Mouse (Mus musculus) hindbrain, embryonic 14.5 days (tissue): ENCODE data around the gene Nedd9. TPM values are rescaled to one million over a fixed set of nuclear protein-coding genes. Genes with fewer than 3 reads are reported as not detected.
A peak's percentile ranks its signal among the peaks of the same experiment; 100 is the strongest.

Experiments used
- ATAC-seq: fragments of 200-750 bp; cut with Nextera tagmentation; 2 replicates; pipeline ENCODE4 v1.8.0; 2017; ENCODE audit warnings: moderate number of reproducible peaks, mild to moderate bottlenecking, moderate TSS enrichment, moderate library complexity; ENCODE audit not compliant: low FRiP score
- DNase-seq: peaks from one replicate; pipeline ENCODE4 v3.0.0-alpha.2; 2015; ENCODE audit warnings: low spot score
- H3K27ac ChIP-seq: fragments of 300-500 bp; sonication (generic); 2 replicates; pipeline ENCODE4 v1.5.1; 2014; ENCODE audit warnings: mild to moderate bottlenecking, moderate library complexity
- H3K27me3 ChIP-seq: fragments of 300-500 bp; sonication (generic); 2 replicates; pipeline ENCODE4 v1.6.1; 2014; ENCODE audit warnings: mild to moderate bottlenecking, low read length, mixed read lengths; ENCODE audit not compliant: control insufficient read depth, insufficient read depth
- H3K36me3 ChIP-seq: fragments of 300-500 bp; sonication (generic); replicated peaks from 2 replicates; pipeline ENCODE4 v1.6.1; 2014; ENCODE audit not compliant: control insufficient read depth, insufficient read depth
- H3K4me1 ChIP-seq: fragments of 300-500 bp; sonication (generic); replicated peaks from 2 replicates; pipeline ENCODE4 v1.6.1; 2014; ENCODE audit warnings: antibody characterized with exemption, low read length, mixed read lengths; ENCODE audit not compliant: control insufficient read depth, insufficient read depth
- H3K4me2 ChIP-seq: fragments of 300-500 bp; sonication (generic); replicated peaks from 2 replicates; pipeline ENCODE4 v1.6.1; 2014; ENCODE audit warnings: mild to moderate bottlenecking, moderate library complexity
- H3K4me3 ChIP-seq: fragments of 300-500 bp; sonication (generic); replicated peaks from 2 replicates; pipeline ENCODE4 v1.5.1; 2014; ENCODE audit warnings: mild to moderate bottlenecking, low read length
- H3K9ac ChIP-seq: fragments of 300-500 bp; sonication (generic); 2 replicates; pipeline ENCODE4 v1.6.1; 2014
- H3K9me3 ChIP-seq: fragments of 300-500 bp; sonication (generic); 2 replicates; pipeline ENCODE4 v1.6.1; 2016; ENCODE audit warnings: low read length; ENCODE audit not compliant: control insufficient read depth
- WGBS: fragments of 180-500 bp; shearing (Covaris S2); extraction: QIAGEN DNeasy Blood & Tissue Kit; methylation state at CpG from one replicate; pipeline ENCODE4 v1.1.7; 2014; 5-methylcytosine and 5-hydroxymethylcytosine counted together
- polyA plus RNA-seq: library from polyadenylated mRNA; unstranded; fragments of >200 nt; fragmentation: Nextera tagmentation; extraction: Ambion mirVana; gene quantifications from 2 replicates; pipeline ENCODE4 v1.2.1, GENCODE M21; 2014

The Nedd9 gene
- polyA plus RNA-seq, 1 experiment from 2014 or later, result 15.2 TPM

DNA sequence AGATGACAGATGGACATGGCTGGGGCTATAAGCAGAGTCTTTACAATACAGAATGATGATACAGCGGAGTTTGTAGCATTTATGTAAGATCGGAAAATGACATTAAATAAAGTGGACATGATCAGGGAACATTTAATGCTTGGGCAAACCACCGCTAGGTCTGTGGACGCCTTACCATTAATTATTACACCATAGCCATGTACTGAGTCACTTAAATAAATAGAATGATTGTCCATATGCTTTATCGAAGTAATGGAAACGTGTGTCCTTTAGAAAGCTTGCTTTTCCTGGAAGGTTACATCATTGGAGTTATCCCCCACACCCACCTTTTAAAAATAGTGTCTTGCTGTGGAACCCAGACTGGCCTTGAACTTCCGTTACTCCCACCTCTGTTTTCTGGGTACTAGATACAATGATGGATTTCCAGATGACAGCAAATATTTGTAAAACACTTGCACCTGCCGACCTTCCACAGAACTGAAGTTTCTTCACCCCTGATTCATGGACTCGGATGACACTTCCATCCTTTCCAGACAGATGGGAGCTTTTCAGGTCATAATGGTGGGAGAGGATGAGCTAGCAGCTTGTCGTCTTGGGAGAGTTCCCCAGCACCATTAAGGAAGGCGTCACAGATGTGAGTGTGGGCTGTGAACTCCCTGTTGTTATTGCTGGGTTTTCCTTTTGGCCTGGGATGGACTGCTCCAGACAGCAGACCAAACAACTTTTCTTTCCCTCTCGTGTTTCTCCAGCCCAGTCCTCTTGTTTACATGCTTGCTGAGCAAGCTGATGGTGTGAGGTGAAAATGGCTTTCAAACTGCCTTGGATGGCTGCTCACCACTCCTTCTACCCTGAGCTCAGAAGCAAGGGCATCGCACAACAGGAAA is 76.7 kb downstream of the Nedd9 start:
- no peaks in the 10 kb centered on the region for H3K9me3 ChIP-seq
- DNase-seq, result no peak
- H3K4me1 ChIP-seq, result no peaks in the 10 kb centered on the region
- no peaks in the 10 kb centered on the region for H3K36me3 ChIP-seq
- no peak for ATAC-seq
- H3K27me3 ChIP-seq, result no peaks in the 10 kb centered on the region
- no peak overlapping the region for H3K4me3 ChIP-seq
- 87% methylated on average over 13 of the region's 13 CpGs for WGBS
- no peak overlapping the region for H3K4me2 ChIP-seq
- H3K9ac ChIP-seq, result no peak overlapping the region
- no peak overlapping the region for H3K27ac ChIP-seq

GRCm38 (mm10) chr13:41409291-41409690 is 77.9 kb downstream of the Nedd9 start:
- DNase-seq, result no peak
- Histone ChIP-seq H3K4me3 (no peak overlapping the region), H3K9ac (no peak overlapping the region), H3K4me1 (no peaks in the 10 kb centered on the region), H3K36me3 (no peaks in the 10 kb centered on the region), H3K27ac (no peak overlapping the region), H3K9me3 (no peaks in the 10 kb centered on the region), H3K27me3 (no peaks in the 10 kb centered on the region), H3K4me2 (no peak overlapping the region)
- 95% methylated on average over 3 of the region's 3 CpGs for WGBS
- ATAC-seq, result no peak

DNA sequence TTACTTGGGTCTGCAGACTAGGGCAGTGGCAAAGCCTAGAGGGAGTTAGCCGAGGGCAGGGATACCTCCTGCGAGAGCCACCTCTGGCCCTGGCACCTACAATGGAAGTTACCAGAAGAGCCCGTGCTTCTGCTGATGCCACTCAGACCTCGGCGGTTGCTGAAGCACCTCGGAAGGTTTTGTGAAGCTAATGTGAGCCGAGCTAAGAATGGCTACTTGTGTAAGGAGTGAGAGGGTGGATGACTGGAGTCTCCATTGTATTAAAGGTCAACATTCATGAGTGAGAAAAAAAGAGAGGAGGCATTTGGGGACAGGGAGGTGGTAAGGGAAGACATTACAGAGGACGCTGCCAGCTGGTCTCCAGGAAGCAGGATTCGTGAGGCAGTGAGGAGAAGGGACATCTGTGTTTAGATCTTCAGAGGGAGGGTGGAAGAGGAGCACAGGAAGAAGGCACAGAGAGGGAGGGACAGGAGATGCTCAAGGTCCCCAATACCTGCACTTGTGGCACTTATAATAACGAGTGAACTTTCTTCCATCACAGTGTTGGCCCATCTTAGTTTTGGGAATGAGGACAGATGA is 78.7 kb downstream of the Nedd9 start:
- WGBS, result 83% methylated on average over 10 of the region's 10 CpGs
- no peaks in the 10 kb centered on the region for H3K9me3 ChIP-seq
- H3K4me1 ChIP-seq, result no peaks in the 10 kb centered on the region
- H3K27ac ChIP-seq, result no peak overlapping the region
- H3K36me3 ChIP-seq, result no peaks in the 10 kb centered on the region
- no peak for DNase-seq
- H3K4me3 ChIP-seq, result no peak overlapping the region
- no peak overlapping the region for H3K4me2 ChIP-seq
- no peak overlapping the region for H3K9ac ChIP-seq
- no peak for ATAC-seq
- no peaks in the 10 kb centered on the region for H3K27me3 ChIP-seq

DNA sequence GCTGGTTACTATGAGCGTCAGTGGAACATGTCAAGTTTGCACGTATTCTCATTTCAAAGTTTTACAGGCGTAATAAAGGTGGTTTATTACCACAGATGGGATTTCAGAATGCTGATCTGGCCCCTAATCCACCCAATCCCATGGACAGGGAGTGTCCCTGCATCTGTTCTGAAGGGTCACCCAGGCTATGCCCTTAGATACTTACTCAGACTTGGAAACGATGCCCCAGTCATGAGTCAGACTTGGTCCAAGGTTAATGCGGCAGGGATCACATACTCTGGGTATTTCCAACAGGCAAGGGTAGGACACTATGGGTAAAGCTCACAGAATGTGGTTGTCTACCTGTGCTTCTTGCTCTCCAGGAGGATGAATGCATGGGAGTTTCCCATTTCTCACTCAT is 82.2 kb downstream of the Nedd9 start:
- Histone ChIP-seq H3K4me1 (no peaks in the 10 kb centered on the region), H3K27me3 (no peaks in the 10 kb centered on the region), H3K27ac (no peak overlapping the region), H3K9me3 (no peaks in the 10 kb centered on the region), H3K36me3 (no peaks in the 10 kb centered on the region), H3K4me2 (no peak overlapping the region), H3K9ac (no peak overlapping the region), H3K4me3 (no peak overlapping the region)
- 95% methylated on average over 5 of the region's 5 CpGs for WGBS
- no peak for DNase-seq
- no peak for ATAC-seq

DNA sequence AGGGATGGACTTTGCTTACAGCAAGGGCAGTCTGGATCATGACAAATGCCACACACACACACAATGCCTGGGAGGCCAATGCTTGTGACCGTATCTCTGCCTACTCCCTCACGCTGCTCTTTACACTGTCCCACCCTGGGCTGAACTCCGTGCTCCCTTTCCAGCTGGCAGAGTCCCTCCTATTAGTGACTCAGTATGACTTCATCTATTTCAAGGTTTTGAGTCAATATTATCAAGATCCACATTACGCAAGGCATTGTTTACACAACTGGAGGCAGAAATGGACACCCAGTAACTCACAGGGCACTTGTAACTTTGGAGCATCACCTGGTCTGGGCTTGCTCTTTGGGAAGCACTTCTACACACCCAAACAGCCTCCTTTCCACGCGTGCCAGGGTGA is 83.3 kb downstream of the Nedd9 start:
- H3K9ac ChIP-seq, result no peak overlapping the region
- H3K9me3 ChIP-seq, result no peaks in the 10 kb centered on the region
- no peak overlapping the region for H3K27ac ChIP-seq
- H3K4me2 ChIP-seq, result no peak overlapping the region
- 85% methylated on average over 6 of the region's 6 CpGs for WGBS
- ATAC-seq, result no peak
- H3K36me3 ChIP-seq, result no peaks in the 10 kb centered on the region
- H3K4me1 ChIP-seq, result no peaks in the 10 kb centered on the region
- H3K4me3 ChIP-seq, result no peak overlapping the region
- DNase-seq, result no peak
- no peaks in the 10 kb centered on the region for H3K27me3 ChIP-seq

DNA sequence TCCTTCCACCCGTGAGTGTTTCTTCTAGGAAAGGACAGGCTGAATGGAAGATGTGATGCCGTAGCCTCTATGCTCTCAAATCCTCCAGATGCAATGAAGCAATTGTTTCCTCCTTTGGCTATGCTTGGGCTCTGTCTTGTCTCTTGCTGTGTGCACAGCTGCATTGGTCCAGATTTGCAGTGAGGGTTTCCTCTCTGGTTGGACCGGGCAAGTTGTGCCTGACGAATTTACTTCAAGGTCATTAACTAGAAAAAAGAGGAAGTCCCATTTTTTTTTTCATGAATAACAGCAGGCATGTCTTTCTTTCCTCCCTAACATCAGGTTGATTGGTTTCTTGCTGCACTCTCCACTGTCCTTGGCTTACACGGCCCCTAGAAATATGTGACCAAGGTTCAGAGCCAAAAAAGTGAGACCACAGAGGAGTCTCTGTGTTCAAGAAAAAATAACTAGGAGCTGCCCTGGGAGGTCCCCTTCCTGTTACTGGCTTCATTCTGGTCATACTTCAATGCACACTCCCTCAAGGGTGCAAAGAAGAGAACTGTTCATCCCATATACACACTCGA is 84.6 kb downstream of the Nedd9 start:
- WGBS, result 29% methylated on average over 6 of the region's 6 CpGs
- ATAC-seq, result no peak

DNA sequence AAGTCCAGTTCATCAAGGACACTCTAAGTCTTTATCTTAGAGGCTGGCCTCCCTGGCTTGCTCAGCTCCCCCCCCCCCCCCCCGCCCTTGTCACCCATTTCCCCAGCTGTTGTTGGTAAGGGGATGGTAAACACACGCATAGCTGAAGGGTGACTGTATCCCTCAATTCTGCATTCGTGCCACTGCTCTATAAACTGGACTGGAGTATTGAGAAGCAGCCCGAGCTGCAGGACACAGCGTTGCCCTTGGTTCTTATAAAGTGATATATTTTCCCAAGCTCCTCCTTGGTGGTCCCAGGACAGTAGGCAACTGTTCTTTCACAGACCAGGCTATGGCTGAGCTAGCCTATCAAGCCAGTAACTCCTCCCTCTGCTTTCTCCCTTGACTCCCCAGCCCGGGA is 85.4 kb downstream of the Nedd9 start:
- DNase-seq (no peak), ATAC-seq (peak; percentile 73)
- H3K4me2 ChIP-seq, result no peak overlapping the region
- H3K4me1 ChIP-seq, result no peaks in the 10 kb centered on the region
- no peaks in the 10 kb centered on the region for H3K36me3 ChIP-seq
- no peak overlapping the region for H3K27ac ChIP-seq
- 34% methylated on average over 5 of the region's 6 CpGs for WGBS
- H3K9me3 ChIP-seq, result no peaks in the 10 kb centered on the region
- no peak overlapping the region for H3K4me3 ChIP-seq
- no peaks in the 10 kb centered on the region for H3K27me3 ChIP-seq
- no peak overlapping the region for H3K9ac ChIP-seq

More for the DNA sequence above, 84.6 kb downstream of the Nedd9 start:
- Histone ChIP-seq H3K36me3 (no peaks in the 10 kb centered on the region), H3K4me1 (no peaks in the 10 kb centered on the region), H3K9ac (no peak overlapping the region), H3K9me3 (no peaks in the 10 kb centered on the region), H3K4me2 (no peak overlapping the region), H3K27me3 (no peaks in the 10 kb centered on the region), H3K27ac (no peak overlapping the region), H3K4me3 (no peak overlapping the region)
- DNase-seq, result no peak

DNA sequence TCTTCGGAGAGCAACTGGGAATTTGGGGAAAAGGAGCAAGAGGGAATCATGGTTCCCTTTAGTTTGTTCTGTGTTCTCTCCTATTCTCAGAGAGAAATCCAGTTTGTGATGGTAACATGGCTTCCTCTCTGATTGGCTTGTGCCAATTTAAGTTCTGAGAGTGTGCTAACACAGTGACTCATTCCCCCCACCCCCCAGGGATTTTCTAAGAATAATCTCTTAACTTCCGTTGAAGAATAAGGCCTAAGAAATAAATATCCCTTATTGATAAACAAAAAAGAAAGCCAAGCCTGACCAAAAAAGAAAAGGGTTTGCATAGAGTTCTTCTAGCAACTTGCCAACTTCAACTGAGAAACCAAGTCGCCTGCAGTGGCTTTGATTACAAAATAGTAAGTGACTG is 86.9 kb downstream of the Nedd9 start:
- Histone ChIP-seq H3K4me1 (no peaks in the 10 kb centered on the region), H3K27me3 (no peaks in the 10 kb centered on the region), H3K9ac (no peak overlapping the region), H3K36me3 (no peaks in the 10 kb centered on the region), H3K4me2 (no peak overlapping the region), H3K27ac (no peak overlapping the region), H3K4me3 (no peak overlapping the region), H3K9me3 (no peaks in the 10 kb centered on the region)
- no peak for DNase-seq
- WGBS, result 83% methylated on average over 3 of the region's 3 CpGs
- ATAC-seq, result no peak

GRCm38 (mm10) chr13:41392191-41392590 is 95.0 kb downstream of the Nedd9 start:
- no peak overlapping the region for H3K9ac ChIP-seq
- H3K9me3 ChIP-seq, result no peaks in the 10 kb centered on the region
- no peaks in the 10 kb centered on the region for H3K4me1 ChIP-seq
- ATAC-seq (no peak), DNase-seq (no peak)
- no peak overlapping the region for H3K4me2 ChIP-seq
- no peaks in the 10 kb centered on the region for H3K36me3 ChIP-seq
- H3K27ac ChIP-seq, result no peak overlapping the region
- H3K4me3 ChIP-seq, result no peak overlapping the region
- WGBS, result 96% methylated on average over 2 of the region's 2 CpGs
- H3K27me3 ChIP-seq, result no peaks in the 10 kb centered on the region
